Mouse (Mus musculus): Measurements from ENCODE around the gene Olfr705.
"Not testable (repeated sequence)": the region's sequence is repeated elsewhere in the genome, so short reads cannot be mapped to it uniquely, and the experiment has no call there.

Olfr705 gene

GRCm38 (mm10) chr7:106876791-106877190, at the start of gene Olfr705:
Olfr705 (minus strand) TSS chr7:106876891.
- no peak for DNase-seq (ENCODE audit: low read depth, low spot score)

DNA sequence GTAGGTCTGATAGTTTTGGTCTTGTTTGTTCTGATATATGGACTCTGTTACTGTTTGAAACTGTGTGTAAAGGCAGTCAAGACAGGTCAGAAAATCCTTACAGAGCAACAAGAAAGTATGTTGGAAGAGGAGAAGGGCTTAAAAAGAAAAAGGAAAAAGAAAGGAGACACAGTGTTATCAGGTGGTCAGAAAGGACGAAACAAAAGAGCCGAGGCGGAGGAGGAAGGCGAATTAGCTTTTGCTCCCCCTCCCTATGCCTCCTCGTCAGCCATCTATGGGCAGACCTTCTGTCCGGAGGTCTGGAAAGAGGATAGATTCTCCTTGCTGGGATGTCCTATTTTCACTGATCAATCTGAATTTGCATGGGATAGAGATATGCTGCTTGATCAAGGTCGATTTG, 44.3 kb upstream of the Olfr705 start:
- not testable (repeated sequence) for DNase-seq (ENCODE audit: low read depth, low spot score)

DNA sequence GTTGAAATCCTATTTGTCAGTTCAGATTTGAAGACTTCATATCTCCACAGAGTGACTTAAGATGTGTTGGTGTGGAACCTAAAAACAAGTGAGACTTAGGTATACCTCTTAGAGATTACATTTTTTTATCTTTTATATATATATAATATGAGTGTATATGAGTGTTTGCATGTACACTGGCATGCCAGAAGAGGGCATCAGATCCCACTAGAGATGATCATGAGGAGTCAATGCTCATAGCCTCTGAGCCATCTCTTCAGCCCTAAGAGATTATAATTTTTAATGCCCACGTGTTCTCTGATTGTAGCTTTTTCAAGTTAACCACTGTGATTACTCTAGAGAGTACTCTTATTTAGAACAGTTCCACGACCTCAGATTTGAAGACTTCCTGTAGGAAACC, 31.0 kb upstream of the Olfr705 start, which contains the start of gene Olfr1532-ps1:
Olfr1532-ps1 (plus strand) TSS at position 326 of the 400 bp plus-strand sequence.
- no peak for DNase-seq (ENCODE audit: low read depth, low spot score)

- DNase-seq (ENCODE audit: low read depth, low spot score): not testable (repeated sequence)
These were observed 24.4 kb upstream of the Olfr705 start, which contains the start of gene Olfr707 for GRCm38 (mm10) chr7:106901141-106901540. Olfr707 (minus strand) TSS chr7:106901241.

- DNase-seq (ENCODE audit: low read depth, low spot score): no peak
These were observed 11.4 kb upstream of the Olfr705 start, which contains the start of gene Olfr706 for GRCm38 (mm10) chr7:106888062-106888461. Olfr706 (minus strand) TSS chr7:106888162.

- no peak for DNase-seq (ENCODE audit: low read depth, low spot score)
These were observed 13.8 kb downstream of the Olfr705 start, which contains the start of gene Olfr704 for GRCm38 (mm10) chr7:106862885-106863284. Olfr704 (plus strand) TSS chr7:106863185.

GRCm38 (mm10) chr7:106843060-106843459, 33.6 kb downstream of the Olfr705 start, which contains the start of gene Olfr703:
Olfr703 (plus strand) TSS chr7:106843360.
- DNase-seq (ENCODE audit: low read depth, low spot score): no peak

GRCm38 (mm10) chr7:106833793-106834192, 42.9 kb downstream of the Olfr705 start, which contains the start of gene Olfr702:
Olfr702 (minus strand) TSS chr7:106833893.
- DNase-seq (ENCODE audit: low read depth, low spot score): no peak

Measured in brain, embryonic 18.5 days (tissue).